Mouse (Mus musculus): ENCODE measurements around the gene Awat2. TPM values are rescaled to one million over a fixed set of nuclear protein-coding genes. Genes with fewer than 3 reads are reported as not detected.

The Awat2 gene
- polyA plus RNA-seq, 1 experiment: 0.31 TPM

- Histone ChIP-seq H3K27ac (ENCODE audit: insufficient read depth, low read length) (no peak overlapping the region), H3K4me1 (ENCODE audit: control insufficient read depth, insufficient read depth, low read length) (no peaks in the 10 kb centered on the region), H3K4me3 (ENCODE audit: insufficient read depth, low read length) (no peak overlapping the region)
- TF ChIP-seq POLR2A (IDR thresholded peaks at IDR 0.05; ENCODE audit: extremely low read depth, insufficient read depth, low read length) (no peak), CTCF (IDR thresholded peaks at IDR 0.05; ENCODE audit: extremely low read depth, insufficient read depth, low read length) (no peak)
Observed at GRCm38 (mm10) chrX:100401657-100402056, 40.9 kb downstream of the Awat2 start.

- H3K4me3 ChIP-seq (ENCODE audit: insufficient read depth, low read length): no peak overlapping the region
- no peak overlapping the region for H3K27ac ChIP-seq (ENCODE audit: insufficient read depth, low read length)
- TF ChIP-seq POLR2A (IDR thresholded peaks at IDR 0.05; ENCODE audit: extremely low read depth, insufficient read depth, low read length): no peak
- no peak for TF ChIP-seq CTCF (IDR thresholded peaks at IDR 0.05; ENCODE audit: extremely low read depth, insufficient read depth, low read length)
- H3K4me1 ChIP-seq (ENCODE audit: control insufficient read depth, insufficient read depth, low read length): no peaks in the 10 kb centered on the region
Observed at GRCm38 (mm10) chrX:100400900-100401299, 41.6 kb downstream of the Awat2 start.

- Histone ChIP-seq H3K4me1 (ENCODE audit: control insufficient read depth, insufficient read depth, low read length) (no peaks in the 10 kb centered on the region), H3K27ac (ENCODE audit: insufficient read depth, low read length) (no peak overlapping the region), H3K4me3 (ENCODE audit: insufficient read depth, low read length) (no peak overlapping the region)
- TF ChIP-seq POLR2A (IDR thresholded peaks at IDR 0.05; ENCODE audit: extremely low read depth, insufficient read depth, low read length) (no peak), CTCF (IDR thresholded peaks at IDR 0.05; ENCODE audit: extremely low read depth, insufficient read depth, low read length) (peak; percentile 34)
Observed at GRCm38 (mm10) chrX:100395026-100395425, 47.5 kb downstream of the Awat2 start.

- H3K4me3 ChIP-seq (ENCODE audit: insufficient read depth, low read length): no peak overlapping the region
- H3K27ac ChIP-seq (ENCODE audit: insufficient read depth, low read length): no peak overlapping the region
- TF ChIP-seq CTCF (IDR thresholded peaks at IDR 0.05; ENCODE audit: extremely low read depth, insufficient read depth, low read length) (no peak), POLR2A (IDR thresholded peaks at IDR 0.05; ENCODE audit: extremely low read depth, insufficient read depth, low read length) (no peak)
- no peaks in the 10 kb centered on the region for H3K4me1 ChIP-seq (ENCODE audit: control insufficient read depth, insufficient read depth, low read length)
Observed at GRCm38 (mm10) chrX:100394223-100394861, 48.2 kb downstream of the Awat2 start.

GRCm38 (mm10) chrX:100392304-100392703 lies 50.2 kb downstream of the Awat2 start:
- Histone ChIP-seq H3K4me3 (ENCODE audit: insufficient read depth, low read length) (no peak overlapping the region), H3K27ac (ENCODE audit: insufficient read depth, low read length) (no peak overlapping the region), H3K4me1 (ENCODE audit: control insufficient read depth, insufficient read depth, low read length) (no peaks in the 10 kb centered on the region)
- TF ChIP-seq CTCF (IDR thresholded peaks at IDR 0.05; ENCODE audit: extremely low read depth, insufficient read depth, low read length) (peak; percentile 63), POLR2A (IDR thresholded peaks at IDR 0.05; ENCODE audit: extremely low read depth, insufficient read depth, low read length) (no peak)

- H3K27ac ChIP-seq (ENCODE audit: insufficient read depth, low read length): no peak overlapping the region
- TF ChIP-seq POLR2A (IDR thresholded peaks at IDR 0.05; ENCODE audit: extremely low read depth, insufficient read depth, low read length): no peak
- no peak for TF ChIP-seq CTCF (IDR thresholded peaks at IDR 0.05; ENCODE audit: extremely low read depth, insufficient read depth, low read length)
- no peak overlapping the region for H3K4me3 ChIP-seq (ENCODE audit: insufficient read depth, low read length)
- H3K4me1 ChIP-seq (ENCODE audit: control insufficient read depth, insufficient read depth, low read length): no peaks in the 10 kb centered on the region
Observed at GRCm38 (mm10) chrX:100389887-100390286, 52.6 kb downstream of the Awat2 start.

GRCm38 (mm10) chrX:100356974-100357373 lies 85.5 kb downstream of the Awat2 start:
- H3K4me3 ChIP-seq (ENCODE audit: insufficient read depth, low read length): no peak overlapping the region
- H3K27ac ChIP-seq (ENCODE audit: insufficient read depth, low read length): no peak overlapping the region
- no peak for TF ChIP-seq CTCF (IDR thresholded peaks at IDR 0.05; ENCODE audit: extremely low read depth, insufficient read depth, low read length)
- TF ChIP-seq POLR2A (IDR thresholded peaks at IDR 0.05; ENCODE audit: extremely low read depth, insufficient read depth, low read length): no peak
- H3K4me1 ChIP-seq (ENCODE audit: control insufficient read depth, insufficient read depth, low read length): no peaks in the 10 kb centered on the region

Other genes with a start within 250 kb of the Awat2 start
- not detected in 2 replicates for gene Otud6a, start 13.7 kb downstream of the Awat2 start, polyA plus RNA-seq (2012; rRNA removed)
- 42.9 and 46.0 TPM in 2 replicates for gene Igbp1, start 51.6 kb upstream of the Awat2 start, polyA plus RNA-seq (2012; rRNA removed)
- gene Dgat2l6, start 82.1 kb upstream of the Awat2 start, polyA plus RNA-seq (2012; rRNA removed): 0.52 and 0.74 TPM in 2 replicates
- gene Awat1, start 129.5 kb upstream of the Awat2 start, polyA plus RNA-seq (2012; rRNA removed): not detected in 2 replicates
- 0.04 TPM in 1 of 2 replicates, not detected in the other for gene P2ry4, start 152.2 kb upstream of the Awat2 start, polyA plus RNA-seq (2012; rRNA removed)
- 4.3 and 4.8 TPM in 2 replicates for gene Arr3, start 162.8 kb upstream of the Awat2 start, polyA plus RNA-seq (2012; rRNA removed)
- 1.2 and 1.3 TPM in 2 replicates for gene Kif4, start 183.0 kb upstream of the Awat2 start, polyA plus RNA-seq (2012; rRNA removed)
- gene Pdzd11, start 183.9 kb upstream of the Awat2 start, polyA plus RNA-seq (2012; rRNA removed): 49.3 and 55.7 TPM in 2 replicates